18 mouse cellular contexts compared by ENCODE assay signal in the genomic region with DNA sequence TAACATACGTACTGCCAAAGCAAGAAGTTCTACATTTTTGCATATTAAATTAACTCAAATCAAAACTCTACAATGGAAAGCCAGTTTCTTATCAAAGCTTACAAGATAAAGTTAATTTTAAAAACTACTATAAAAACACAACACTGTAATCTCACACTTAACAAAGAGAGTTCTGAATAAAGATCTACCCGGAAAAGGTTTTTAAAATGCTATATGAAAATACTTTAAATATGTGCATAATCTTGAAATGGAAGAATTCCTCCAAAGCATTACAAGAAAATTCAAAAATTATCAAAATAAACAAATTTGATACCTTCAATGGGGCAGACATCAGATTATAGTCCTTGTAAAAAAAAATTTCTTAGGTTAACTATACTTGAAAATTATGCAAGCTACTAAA. TPM values are rescaled to one million over a fixed set of nuclear protein-coding genes. Genes with fewer than 3 reads are reported as not detected.
DNase-seq lines count a peak whose midpoint lies in the region; ATAC-seq and TF ChIP-seq lines count a peak whose summit lies in the region.
"Had no signal": no experiment of that assay in that cellular context is flagged by ENCODE, and none has a peak within 500 bp of the region (broad histone marks: within the 10 kb centered on the region; RNA-seq: fewer than 3 reads in every experiment).

No protein-coding gene starts in this region.

- no peak for TF ChIP-seq CTCF in layer of hippocampus, adult 2 months (conservative IDR thresholded peaks at IDR 0.05)
- TF ChIP-seq CTCF in C2C12 (IDR thresholded peaks at IDR 0.05; ENCODE audit: control insufficient read depth, insufficient read depth, insufficient read length) = no peak

- no peak for DNase-seq in embryonic facial prominence, embryonic 10.5 days (ENCODE audit: low spot score)
- DNase-seq in layer of hippocampus, adult 2 months (ENCODE audit: low spot score in 2 of 2) = no peak
- DNase-seq in layer of hippocampus, postnatal 25 days (ENCODE audit: extremely low spot score in 1 of 2, low spot score in 1 of 2) = no peak
- no peak for DNase-seq in limb, embryonic 14.5 days (ENCODE audit: low spot score)
- DNase-seq in cerebellum, postnatal 14 days = no peak
- DNase-seq in c-Kit-positive CD71-positive TER-119-positive erythroid progenitor cells, embryonic 14.5 days (ENCODE audit: low spot score) = no peak
- DNase-seq: cerebellum, adult 2 months; gastrocnemius, adult 2 months; heart, postnatal 14 days; layer of hippocampus, adult 9-11 months; left cerebral cortex, postnatal 4 days; lung, postnatal 14 days; right cerebral cortex, postnatal 4 days had no signal

- H3K27ac ChIP-seq in embryonic facial prominence, embryonic 13.5 days = no peak overlapping the region
- H3K27ac ChIP-seq in embryonic facial prominence, embryonic 10.5 days (replicated peaks) = no peak overlapping the region
- no peak overlapping the region for H3K27ac ChIP-seq in layer of hippocampus, adult 2 months
- no peak overlapping the region for H3K27ac ChIP-seq in limb, embryonic 14.5 days (replicated peaks; ENCODE audit: low read depth, low read length)
- H3K27ac ChIP-seq: kidney, embryonic 15.5 days; midbrain, embryonic 12.5 days had no signal

- TF ChIP-seq POLR2A in limb, embryonic 14.5 days (IDR thresholded peaks at IDR 0.05; ENCODE audit: borderline replicate concordance, extremely low read depth, insufficient read depth, insufficient read length) = no peak

- 95% methylated on average over 2 of the region's 2 CpGs for WGBS in embryonic facial prominence, embryonic 13.5 days
- WGBS in embryonic facial prominence, embryonic 10.5 days = 94% methylated on average over 2 of the region's 2 CpGs
- WGBS in limb, embryonic 14.5 days = 95% methylated on average over 2 of the region's 2 CpGs

- no peak overlapping the region for H3ac ChIP-seq in C2C12 (ENCODE audit: control insufficient read depth, insufficient read length, low read depth)

- peaks cover 77% of the 10 kb centered on the region for H3K79me2 ChIP-seq in C2C12 (ENCODE audit: control insufficient read depth, insufficient read depth)

- no peaks in the 10 kb centered on the region for H3K27me3 ChIP-seq in embryonic facial prominence, embryonic 13.5 days
- no peaks in the 10 kb centered on the region for H3K27me3 ChIP-seq in embryonic facial prominence, embryonic 10.5 days (replicated peaks; ENCODE audit: low read depth, poor library complexity, severe bottlenecking)
- H3K27me3 ChIP-seq in C2C12 (ENCODE audit: control insufficient read depth, insufficient read depth, insufficient read length) = no peaks in the 10 kb centered on the region
- no peaks in the 10 kb centered on the region for H3K27me3 ChIP-seq in limb, embryonic 14.5 days (ENCODE audit: control insufficient read depth, insufficient read depth, low read length)
- H3K27me3 ChIP-seq: kidney, embryonic 15.5 days; midbrain, embryonic 12.5 days had no signal

- H3K9me3 ChIP-seq in embryonic facial prominence, embryonic 13.5 days = no peaks in the 10 kb centered on the region
- no peaks in the 10 kb centered on the region for H3K9me3 ChIP-seq in embryonic facial prominence, embryonic 10.5 days
- no peaks in the 10 kb centered on the region for H3K9me3 ChIP-seq in limb, embryonic 14.5 days (ENCODE audit: control insufficient read depth, low read length)
- H3K9me3 ChIP-seq: kidney, embryonic 15.5 days; midbrain, embryonic 12.5 days had no signal

- H3K4me2 ChIP-seq in embryonic facial prominence, embryonic 13.5 days = peak overlapping the region; percentile 69; the same call in 1 of the 2 replicates
- H3K4me2 ChIP-seq in limb, embryonic 14.5 days (replicated peaks; ENCODE audit: low read depth, low read length, severe bottlenecking) = peak overlapping the region; percentile 54; the same call in 1 of the 2 replicates

- peaks cover 35% of the 10 kb centered on the region for H3K36me3 ChIP-seq in embryonic facial prominence, embryonic 13.5 days
- peaks cover 61% of the 10 kb centered on the region for H3K36me3 ChIP-seq in embryonic facial prominence, embryonic 10.5 days (replicated peaks)
- H3K36me3 ChIP-seq in C2C12 (ENCODE audit: control insufficient read depth, insufficient read depth) = peaks cover 62% of the 10 kb centered on the region
- peaks cover 37% of the 10 kb centered on the region for H3K36me3 ChIP-seq in limb, embryonic 14.5 days (ENCODE audit: control insufficient read depth, insufficient read depth, low read length)

- no peak for ATAC-seq in embryonic facial prominence, embryonic 13.5 days (ENCODE audit: insufficient number of reproducible peaks, insufficient read depth, low FRiP score, low TSS enrichment, low read depth)
- ATAC-seq in limb, embryonic 14.5 days (ENCODE audit: low FRiP score, low read depth) = no peak
- ATAC-seq: forebrain, embryonic 16.5 days had no signal

- peaks cover 62% of the 10 kb centered on the region for H3K79me3 ChIP-seq in C2C12 (ENCODE audit: low read depth)

- H3K9ac ChIP-seq in embryonic facial prominence, embryonic 13.5 days = no peak overlapping the region
- H3K9ac ChIP-seq in limb, embryonic 14.5 days (ENCODE audit: low read depth, low read length, severe bottlenecking) = no peak overlapping the region
- H3K9ac ChIP-seq: kidney, embryonic 15.5 days; midbrain, embryonic 12.5 days had no signal

- H3K4me1 ChIP-seq in embryonic facial prominence, embryonic 13.5 days = peaks cover 10% of the 10 kb centered on the region
- peaks cover 16% of the 10 kb centered on the region for H3K4me1 ChIP-seq in embryonic facial prominence, embryonic 10.5 days
- peaks cover 8% of the 10 kb centered on the region for H3K4me1 ChIP-seq in limb, embryonic 14.5 days (ENCODE audit: control insufficient read depth, insufficient read depth, low read length)

- H3K4me3 ChIP-seq in embryonic facial prominence, embryonic 13.5 days = 0 out of 2 replicates have a peak overlapping the region, but pooled peaks have one; percentile 86
- no peak overlapping the region for H3K4me3 ChIP-seq in embryonic facial prominence, embryonic 10.5 days
- H3K4me3 ChIP-seq in layer of hippocampus, adult 2 months = peak overlapping the region; percentile 98
- H3K4me3 ChIP-seq in C2C12 (ENCODE audit: insufficient read depth, poor library complexity, severe bottlenecking) = peak overlapping the region; percentile 92
- H3K4me3 ChIP-seq in limb, embryonic 14.5 days (replicated peaks; ENCODE audit: low read length) = no peak overlapping the region

TF ChIP-seq in C2C12, 6 proteins besides CTCF, POLR2A, EP300 and RAD21:
- TF ChIP-seq CEBPB (IDR thresholded peaks at IDR 0.05; ENCODE audit: low read depth) = no peak
- no peak for TF ChIP-seq MAX (IDR thresholded peaks at IDR 0.05)
- no peak for TF ChIP-seq MYOG (IDR thresholded peaks at IDR 0.05; ENCODE audit: control insufficient read depth, extremely low read depth, insufficient read length)
- no peak for TF ChIP-seq FOSL1 (IDR thresholded peaks at IDR 0.05; ENCODE audit: insufficient read depth, low read length, poor library complexity, severe bottlenecking)
- no peak for TF ChIP-seq MYOD1 (IDR thresholded peaks at IDR 0.05; ENCODE audit: control insufficient read depth, insufficient read length, low read depth)
- no peak for TF ChIP-seq USF1 (IDR thresholded peaks at IDR 0.05; ENCODE audit: low read depth)

RNA-seq across cellular contexts. Expression of a gene that starts 2.2 kb away (rescaled TPM):
- polyA plus RNA-seq in embryonic facial prominence, embryonic 13.5 days (2015; fragmentation: Nextera tagmentation; extraction: Ambion mirVana) = 49.3 and 50.2 TPM in 2 replicates
- polyA plus RNA-seq in embryonic facial prominence, embryonic 10.5 days (2016; fragmentation: Nextera tagmentation; extraction: Ambion mirVana) = 58.9 and 64.4 TPM in 2 replicates
- total RNA-seq in layer of hippocampus, adult 2 months (2021) = 10 to 100 TPM; 55.1 to 66.0 TPM
- total RNA-seq in layer of hippocampus, postnatal 25 days (2021) = 10 to 100 TPM; 56.5 to 57.5 TPM
- polyA plus RNA-seq in C2C12 (2012; fragmentation: generic; extraction: Trizol) = 36.0 TPM
- 56.9 and 59.9 TPM in 2 replicates for polyA plus RNA-seq in limb, embryonic 14.5 days (2012; rRNA removed)
- polyA plus RNA-seq in limb, embryonic 14.5 days (2014; fragmentation: Nextera tagmentation; extraction: Ambion mirVana) = 32.9 and 39.2 TPM in 2 replicates

RNA-seq across cellular contexts. Expression of a gene that starts 37.8 kb away (rescaled TPM):
- polyA plus RNA-seq in embryonic facial prominence, embryonic 13.5 days (2015; fragmentation: Nextera tagmentation; extraction: Ambion mirVana) = 34.0 and 37.0 TPM in 2 replicates
- polyA plus RNA-seq in embryonic facial prominence, embryonic 10.5 days (2016; fragmentation: Nextera tagmentation; extraction: Ambion mirVana) = 20.2 and 24.7 TPM in 2 replicates
- total RNA-seq in layer of hippocampus, adult 2 months (2021) = 10 to 100 TPM; 31.4 to 33.1 TPM
- total RNA-seq in layer of hippocampus, postnatal 25 days (2021) = 10 to 100 TPM; 32.2 to 33.3 TPM
- 12.8 TPM for polyA plus RNA-seq in C2C12 (2012; fragmentation: generic; extraction: Trizol)
- polyA plus RNA-seq in limb, embryonic 14.5 days (2012; rRNA removed) = 36.2 and 43.8 TPM in 2 replicates
- polyA plus RNA-seq in limb, embryonic 14.5 days (2014; fragmentation: Nextera tagmentation; extraction: Ambion mirVana) = 21.7 and 26.7 TPM in 2 replicates

Comparison
In these comparisons a context has a peak if more than half of its experiments do, and no peak if none do; other contexts are left out.
1. H3K4me3 ChIP-seq: peak in embryonic facial prominence, embryonic 13.5 days (single experiment), layer of hippocampus, adult 2 months (single experiment) and C2C12 (single experiment); none in embryonic facial prominence, embryonic 10.5 days (single experiment) and limb, embryonic 14.5 days (single experiment).